Mouse (Mus musculus) cortical plate, adult 2 months (tissue): ENCODE results near the gene Sh3rf3. TPM values are rescaled to one million over a fixed set of nuclear protein-coding genes. Genes with fewer than 3 reads are reported as not detected.

Experiments used
- H3K27ac ChIP-seq: fragments of 200-500 bp; 2 replicates; pipeline ENCODE4 v1.5.1; 2012; ENCODE audit warnings: low read length, control low read depth, inconsistent platforms; ENCODE audit not compliant: insufficient read depth
- H3K4me1 ChIP-seq: fragments of 200-500 bp; 2 replicates; pipeline ENCODE4 v1.6.1; 2011; ENCODE audit warnings: low read length; ENCODE audit not compliant: control insufficient read depth, insufficient read depth
- H3K4me3 ChIP-seq: fragments of 200-500 bp; 2 replicates; pipeline ENCODE4 v1.5.1; 2011; ENCODE audit warnings: mild to moderate bottlenecking, low read length, control low read depth; ENCODE audit not compliant: insufficient read depth
- CTCF ChIP-seq: fragments of 200-500 bp; IDR thresholded peaks from 2 replicates; pipeline ENCODE4 v1.5.1; 2011; ENCODE audit warnings: mild to moderate bottlenecking, control low read depth, low read length; ENCODE audit not compliant: insufficient read depth; ENCODE audit errors: extremely low read depth
- POLR2A ChIP-seq: fragments of 200-500 bp; IDR thresholded peaks from 2 replicates; pipeline ENCODE4 v1.6.1; 2011; ENCODE audit warnings: mild to moderate bottlenecking, low read length, control low read depth; ENCODE audit not compliant: insufficient read depth; ENCODE audit errors: extremely low read depth
- polyA plus RNA-seq: library from polyadenylated mRNA; depleted of rRNA; stranded (reverse); fragments of >200 nt; gene quantifications from 2 replicates; pipeline ENCODE4 v1.2.3, GENCODE M21; 2012

The Sh3rf3 gene
- polyA plus RNA-seq, 1 experiment: 22.9 TPM

DNA sequence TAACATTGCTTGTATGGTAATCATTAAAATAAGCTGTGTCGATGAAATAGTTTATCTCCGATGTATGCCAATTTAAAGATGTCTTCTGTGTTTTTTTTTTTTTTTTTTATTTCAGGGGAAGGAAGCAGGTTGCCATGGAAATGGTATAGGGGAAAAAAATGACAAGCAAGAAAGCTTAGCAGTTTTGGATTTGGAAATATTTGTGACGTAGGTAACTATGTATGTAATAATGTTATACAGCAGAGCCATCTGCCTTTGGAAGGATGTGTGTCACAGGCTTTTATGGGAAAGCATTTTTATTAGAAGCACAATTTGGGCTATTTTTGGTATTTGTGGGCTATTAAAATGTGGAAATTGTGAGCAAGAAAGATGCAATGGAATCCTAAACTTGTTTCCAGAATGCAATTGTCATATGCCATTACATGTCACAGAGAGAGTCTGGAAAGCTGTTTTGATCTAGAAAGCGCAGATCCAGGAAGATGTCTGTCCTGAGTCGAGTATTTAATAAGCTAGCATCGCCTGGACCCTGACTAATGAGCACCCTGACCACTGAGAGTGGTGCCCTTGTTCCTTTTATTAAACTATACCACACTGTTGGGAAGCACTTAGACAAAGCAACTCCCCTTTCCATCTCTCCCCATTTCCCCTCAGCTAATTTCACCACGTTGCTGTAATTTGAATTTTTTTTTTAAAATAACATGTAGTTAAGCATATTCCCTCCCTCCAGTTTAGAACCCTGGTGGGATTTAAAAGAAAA lies 58.8 kb downstream of the Sh3rf3 start:
- Histone ChIP-seq H3K4me3 (no peak overlapping the region), H3K27ac (no peak overlapping the region; the same call in 1 of the 2 replicates), H3K4me1 (peaks cover 21% of the 10 kb centered on the region)
- TF ChIP-seq POLR2A (no peak), CTCF (no peak)

DNA sequence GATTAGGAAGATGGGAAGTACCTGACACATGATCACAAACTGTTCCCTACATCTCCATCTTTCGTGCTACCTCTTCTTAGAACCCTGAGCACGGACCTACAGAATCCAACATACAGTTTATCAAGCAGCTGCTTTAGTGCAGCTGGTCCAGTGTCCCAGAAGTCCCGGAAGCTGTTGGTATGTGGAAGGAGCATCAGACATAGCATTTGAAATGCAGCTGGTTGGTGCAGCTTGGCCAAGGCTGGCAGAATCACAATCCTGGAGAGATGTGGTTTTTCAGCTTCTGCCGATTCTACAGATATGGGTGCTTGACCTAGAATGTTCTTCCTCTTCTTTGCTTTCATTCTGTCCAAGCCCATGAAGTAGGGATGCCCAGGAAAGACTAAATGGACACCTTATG lies 64.7 kb downstream of the Sh3rf3 start:
- no peak overlapping the region for H3K4me3 ChIP-seq
- H3K27ac ChIP-seq: no peak overlapping the region
- TF ChIP-seq CTCF (no peak), POLR2A (no peak)
- peaks cover 11% of the 10 kb centered on the region for H3K4me1 ChIP-seq

DNA sequence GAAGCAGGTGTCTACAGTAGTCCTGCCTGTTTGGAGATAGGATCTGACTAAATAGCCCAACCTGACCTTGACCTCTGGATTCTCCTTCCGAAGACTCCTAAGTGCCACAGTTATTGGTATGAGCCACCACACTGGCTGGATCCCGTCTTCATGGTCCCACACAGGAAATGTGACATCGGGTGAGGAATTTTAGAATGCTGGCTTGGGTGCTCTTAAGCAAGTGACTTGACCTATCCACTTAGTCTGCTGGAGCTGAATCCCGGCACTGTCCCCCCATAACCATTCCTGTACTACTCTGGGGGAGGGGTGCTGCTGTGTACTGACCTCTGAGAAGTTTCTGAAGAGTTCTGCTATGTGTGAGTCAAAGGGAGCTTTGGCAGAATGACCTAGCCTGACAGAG lies 65.5 kb downstream of the Sh3rf3 start:
- Histone ChIP-seq H3K4me3 (no peak overlapping the region), H3K27ac (no peak overlapping the region), H3K4me1 (peaks cover 5% of the 10 kb centered on the region)
- no peak for TF ChIP-seq POLR2A
- no peak for TF ChIP-seq CTCF

DNA sequence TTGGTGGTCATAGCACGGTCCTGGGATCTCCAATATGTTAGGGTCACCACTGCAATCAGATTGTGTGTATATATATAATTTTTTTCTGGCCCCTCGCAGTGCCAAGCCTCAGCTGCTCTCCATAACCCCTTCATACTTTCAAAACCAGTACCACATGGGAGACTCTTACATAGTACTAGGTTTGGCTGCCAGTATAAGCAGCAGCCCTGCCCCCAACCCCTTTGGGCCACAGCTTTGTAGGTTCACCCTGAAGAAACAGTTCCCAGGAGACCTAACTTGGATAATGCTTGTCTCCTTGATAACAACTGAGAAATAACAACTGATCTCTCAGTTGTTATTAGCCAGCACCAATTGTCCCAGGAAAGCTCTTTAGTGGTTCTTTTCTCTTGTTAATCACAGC lies 69.6 kb downstream of the Sh3rf3 start:
- no peak overlapping the region for H3K27ac ChIP-seq
- TF ChIP-seq CTCF (no peak), POLR2A (no peak)
- no peak overlapping the region for H3K4me3 ChIP-seq
- H3K4me1 ChIP-seq: peaks cover 11% of the 10 kb centered on the region

DNA sequence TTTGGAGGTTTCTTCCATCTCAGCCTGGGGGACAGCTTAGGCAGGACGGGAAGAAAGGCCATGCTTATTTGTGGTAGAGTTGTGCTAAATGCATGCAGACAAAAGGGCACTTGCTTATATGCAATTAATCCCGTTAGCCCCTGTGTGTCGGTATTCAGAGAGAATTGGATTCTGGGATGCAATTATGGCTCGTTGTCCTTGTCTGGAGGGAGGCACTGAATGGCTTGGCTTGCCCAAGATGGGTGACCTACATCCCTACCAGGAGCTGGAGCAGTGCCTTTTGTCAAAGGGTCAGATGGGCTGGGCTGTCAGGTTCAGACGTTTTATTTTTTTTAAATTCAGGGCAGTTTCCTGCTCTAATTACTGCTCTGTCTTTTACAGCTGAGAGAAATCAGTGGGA lies 72.2 kb downstream of the Sh3rf3 start:
- Histone ChIP-seq H3K4me3 (no peak overlapping the region), H3K4me1 (peaks cover 15% of the 10 kb centered on the region), H3K27ac (no peak overlapping the region)
- TF ChIP-seq POLR2A (no peak), CTCF (no peak)

DNA sequence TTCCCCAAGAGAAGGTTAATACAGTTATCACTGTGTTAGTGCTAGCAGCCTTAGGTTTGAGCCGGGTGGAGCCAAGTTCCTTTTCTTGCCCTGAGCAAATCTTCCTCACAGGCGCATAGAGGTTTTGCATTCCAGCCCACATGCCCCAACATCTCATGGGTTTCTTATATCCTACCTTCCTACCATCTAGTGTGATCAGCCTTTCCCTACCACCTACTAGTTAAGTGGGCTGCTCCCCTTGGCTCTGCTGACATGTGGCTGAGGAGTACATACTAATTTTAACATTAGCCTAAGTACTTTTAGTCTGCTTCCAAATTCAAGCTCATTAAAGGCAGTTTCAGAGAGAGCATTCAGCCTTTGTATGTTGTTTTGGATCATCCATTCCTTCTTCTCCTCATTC lies 72.7 kb downstream of the Sh3rf3 start:
- Histone ChIP-seq H3K4me3 (no peak overlapping the region), H3K27ac (no peak overlapping the region), H3K4me1 (peaks cover 14% of the 10 kb centered on the region)
- no peak for TF ChIP-seq POLR2A
- no peak for TF ChIP-seq CTCF

DNA sequence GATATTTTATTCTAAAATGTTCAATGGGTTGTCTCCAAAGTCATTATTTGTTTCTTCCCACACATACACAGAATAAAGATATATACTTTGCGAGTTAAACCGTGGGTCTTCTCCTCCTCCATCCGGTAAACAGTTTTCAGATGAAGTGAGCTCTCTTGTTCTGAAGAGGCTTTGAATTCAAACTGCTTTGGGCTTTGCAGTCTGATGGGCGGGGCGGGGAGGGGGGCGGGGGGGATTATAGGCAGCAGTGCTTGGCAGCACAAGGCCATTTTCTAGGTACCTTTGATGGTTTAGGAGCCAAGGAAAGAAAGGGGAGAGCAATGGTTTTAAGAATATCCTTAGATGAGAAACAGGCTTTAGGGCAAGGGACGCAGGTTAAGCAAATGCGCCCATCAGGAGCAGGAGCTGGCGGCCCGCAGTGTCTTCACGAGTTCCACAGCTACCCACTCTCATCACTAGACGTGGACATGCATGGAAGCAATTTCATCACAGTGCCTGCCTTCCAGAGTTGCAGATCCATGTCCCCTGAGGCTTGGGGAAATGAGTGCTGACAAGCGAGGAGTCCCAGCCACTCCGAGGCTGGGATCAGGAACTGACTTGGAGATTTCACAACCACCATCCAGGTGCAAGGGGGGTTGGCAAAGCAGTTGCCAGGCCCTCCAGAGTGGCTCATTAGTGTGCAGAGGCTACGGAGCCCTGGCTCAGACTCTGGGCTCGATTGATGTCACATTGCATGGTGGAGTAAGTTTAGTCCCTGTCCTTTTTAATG lies 77.7 kb downstream of the Sh3rf3 start:
- TF ChIP-seq POLR2A (no peak), CTCF (no peak)
- peaks cover 10% of the 10 kb centered on the region for H3K4me1 ChIP-seq
- H3K27ac ChIP-seq: no peak overlapping the region
- no peak overlapping the region for H3K4me3 ChIP-seq

DNA sequence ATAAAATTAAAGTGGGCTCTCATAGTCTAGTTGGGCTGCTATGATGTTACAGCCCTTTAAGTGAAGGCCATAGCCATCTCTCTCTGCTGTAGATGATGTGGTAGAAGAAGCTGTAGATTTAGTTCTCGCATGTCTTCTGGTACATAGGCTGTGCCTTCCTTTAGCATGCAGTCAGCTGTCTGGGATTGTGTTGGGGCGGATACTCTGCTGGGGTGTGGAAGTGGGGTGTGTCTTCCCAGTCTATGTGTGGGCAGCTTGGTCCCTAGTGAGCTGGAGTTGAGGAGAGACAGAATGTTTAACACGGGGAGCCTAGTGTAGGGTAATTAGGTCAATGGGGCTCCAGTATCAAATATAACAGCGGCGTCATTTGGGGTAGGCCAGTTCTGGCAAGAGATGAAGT lies 82.3 kb downstream of the Sh3rf3 start:
- H3K27ac ChIP-seq: no peak overlapping the region
- TF ChIP-seq POLR2A (no peak), CTCF (no peak)

DNA sequence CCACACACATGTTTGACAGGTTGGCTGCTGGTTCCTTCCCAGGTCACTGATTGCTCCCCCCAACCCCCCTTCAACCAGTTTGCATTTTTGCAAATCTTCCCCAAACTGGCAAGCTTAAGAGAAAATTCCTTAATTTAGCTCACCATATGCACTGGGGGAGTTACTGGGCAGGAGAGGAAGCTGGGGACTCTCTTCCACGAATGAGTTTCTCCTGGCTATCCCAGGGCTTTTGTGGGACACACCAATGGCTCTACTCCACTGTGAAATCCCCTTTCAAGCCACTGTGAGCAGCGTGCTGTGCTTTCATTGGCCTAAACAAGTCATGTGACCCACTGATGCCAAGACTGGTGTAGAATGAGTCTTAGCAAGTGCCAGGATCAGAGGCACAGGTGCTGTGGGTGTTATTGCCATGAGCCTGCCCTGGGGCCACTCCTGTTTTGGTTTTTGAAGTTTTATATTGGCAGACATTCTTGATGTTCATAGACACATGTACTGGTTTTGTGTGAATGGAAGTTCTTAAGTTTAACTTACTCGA lies 83.9 kb downstream of the Sh3rf3 start:
- no peak overlapping the region for H3K27ac ChIP-seq
- no peak overlapping the region for H3K4me3 ChIP-seq
- no peak for TF ChIP-seq CTCF
- TF ChIP-seq POLR2A: no peak
- H3K4me1 ChIP-seq: peaks cover 11% of the 10 kb centered on the region

More for the DNA sequence above, 82.3 kb downstream of the Sh3rf3 start:
- Histone ChIP-seq H3K4me1 (peaks cover 9% of the 10 kb centered on the region), H3K4me3 (no peak overlapping the region)
